Mouse (Mus musculus): ENCODE data around the gene Tgm1. TPM values are rescaled to one million over a fixed set of nuclear protein-coding genes. Genes with fewer than 3 reads are reported as not detected.

The Tgm1 gene
- polyA plus RNA-seq, 1 experiment from 2014 or later, result 1.1 TPM

GRCm38 (mm10) chr14:55747051-55747847, 33.5 kb upstream of the Tgm1 start:
- no peaks in the 10 kb centered on the region for H3K4me1 ChIP-seq (ENCODE audit: control insufficient read depth, insufficient read depth, low read length)
- no peak overlapping the region for H3K4me2 ChIP-seq (ENCODE audit: low read depth, low read length)
- 92% methylated on average over 10 of the region's 10 CpGs for WGBS
- peaks cover 4% of the 10 kb centered on the region for H3K36me3 ChIP-seq (replicated peaks; ENCODE audit: control insufficient read depth, insufficient read depth, low read depth, low read length)
- H3K9me3 ChIP-seq (replicated peaks; ENCODE audit: control insufficient read depth, low read length), result no peaks in the 10 kb centered on the region
- no peak overlapping the region for H3K27ac ChIP-seq (replicated peaks; ENCODE audit: low read depth, low read length)
- H3K27me3 ChIP-seq (ENCODE audit: control insufficient read depth, insufficient read depth, low read length), result no peaks in the 10 kb centered on the region
- no peak overlapping the region for H3K4me3 ChIP-seq (ENCODE audit: low read depth, low read length)
- no peak for DNase-seq (ENCODE audit: low spot score)
- ATAC-seq (replicated peaks; ENCODE audit: insufficient number of reproducible peaks, low FRiP score, low TSS enrichment, low read depth), result no peak
- no peak overlapping the region for H3K9ac ChIP-seq (replicated peaks; ENCODE audit: low read length)

- Histone ChIP-seq H3K9me3 (replicated peaks; ENCODE audit: control insufficient read depth, low read length) (no peaks in the 10 kb centered on the region), H3K9ac (replicated peaks; ENCODE audit: low read length) (peak overlapping the region; percentile 85), H3K4me3 (ENCODE audit: low read depth, low read length) (peak overlapping the region; percentile 97), H3K4me2 (ENCODE audit: low read depth, low read length) (peak overlapping the region; percentile 89), H3K4me1 (ENCODE audit: control insufficient read depth, insufficient read depth, low read length) (no peaks in the 10 kb centered on the region), H3K36me3 (replicated peaks; ENCODE audit: control insufficient read depth, insufficient read depth, low read depth, low read length) (no peaks in the 10 kb centered on the region), H3K27me3 (ENCODE audit: control insufficient read depth, insufficient read depth, low read length) (no peaks in the 10 kb centered on the region), H3K27ac (replicated peaks; ENCODE audit: low read depth, low read length) (no peak overlapping the region)
- WGBS, result under 1% methylated on average over 31 of the region's 31 CpGs
- ATAC-seq (replicated peaks; ENCODE audit: insufficient number of reproducible peaks, low FRiP score, low TSS enrichment, low read depth), result no peak; the same call in 1 of the 2 replicates
- no peak for DNase-seq (ENCODE audit: low spot score)
Observed at GRCm38 (mm10) chr14:55745861-55746237, 32.1 kb upstream of the Tgm1 start.

GRCm38 (mm10) chr14:55745180-55745860, 31.6 kb upstream of the Tgm1 start, which contains the start of the genes Dhrs1 and Nop9:
TSS of gene Dhrs1 (minus strand) at chr14:55745690.
TSS of gene Nop9 (plus strand) at chr14:55745693.
- Histone ChIP-seq H3K9me3 (replicated peaks; ENCODE audit: control insufficient read depth, low read length) (no peaks in the 10 kb centered on the region), H3K9ac (replicated peaks; ENCODE audit: low read length) (peak within 1 kb of the TSS; percentile 85), H3K4me2 (ENCODE audit: low read depth, low read length) (peak within 1 kb of the TSS; percentile 89), H3K27ac (replicated peaks; ENCODE audit: low read depth, low read length) (no peak within 1 kb of the TSS), H3K36me3 (replicated peaks; ENCODE audit: control insufficient read depth, insufficient read depth, low read depth, low read length) (no peaks in the 10 kb centered on the region), H3K4me1 (ENCODE audit: control insufficient read depth, insufficient read depth, low read length) (no peaks in the 10 kb centered on the region), H3K4me3 (ENCODE audit: low read depth, low read length) (peak within 1 kb of the TSS; percentile 97), H3K27me3 (ENCODE audit: control insufficient read depth, insufficient read depth, low read length) (no peaks in the 10 kb centered on the region)
- ATAC-seq (replicated peaks; ENCODE audit: insufficient number of reproducible peaks, low FRiP score, low TSS enrichment, low read depth) (peak; percentile 68), DNase-seq (ENCODE audit: low spot score) (peak; percentile 88)
- WGBS, result 2% methylated on average over 36 of the region's 48 CpGs

GRCm38 (mm10) chr14:55743711-55744110, 30.0 kb upstream of the Tgm1 start:
- WGBS, result 17% methylated on average over 10 of the region's 10 CpGs
- H3K27me3 ChIP-seq (ENCODE audit: control insufficient read depth, insufficient read depth, low read length), result no peaks in the 10 kb centered on the region
- no peaks in the 10 kb centered on the region for H3K9me3 ChIP-seq (replicated peaks; ENCODE audit: control insufficient read depth, low read length)
- no peak overlapping the region for H3K27ac ChIP-seq (replicated peaks; ENCODE audit: low read depth, low read length)
- no peaks in the 10 kb centered on the region for H3K4me1 ChIP-seq (ENCODE audit: control insufficient read depth, insufficient read depth, low read length)
- no peaks in the 10 kb centered on the region; the same call in 1 of the 2 replicates for H3K36me3 ChIP-seq (replicated peaks; ENCODE audit: control insufficient read depth, insufficient read depth, low read depth, low read length)
- DNase-seq (ENCODE audit: low spot score) (peak; percentile 91), ATAC-seq (replicated peaks; ENCODE audit: insufficient number of reproducible peaks, low FRiP score, low TSS enrichment, low read depth) (0 out of 2 replicates have a peak, but pooled peaks have one; percentile 30)
- no peak overlapping the region; the same call in 1 of the 2 replicates for H3K9ac ChIP-seq (replicated peaks; ENCODE audit: low read length)
- H3K4me2 ChIP-seq (ENCODE audit: low read depth, low read length), result no peak overlapping the region
- H3K4me3 ChIP-seq (ENCODE audit: low read depth, low read length), result no peak overlapping the region

GRCm38 (mm10) chr14:55737086-55737687, 23.5 kb upstream of the Tgm1 start:
- Histone ChIP-seq H3K4me1 (ENCODE audit: control insufficient read depth, insufficient read depth, low read length) (no peaks in the 10 kb centered on the region), H3K4me3 (ENCODE audit: low read depth, low read length) (no peak overlapping the region), H3K4me2 (ENCODE audit: low read depth, low read length) (no peak overlapping the region), H3K9me3 (replicated peaks; ENCODE audit: control insufficient read depth, low read length) (no peaks in the 10 kb centered on the region), H3K36me3 (replicated peaks; ENCODE audit: control insufficient read depth, insufficient read depth, low read depth, low read length) (no peaks in the 10 kb centered on the region; the same call in 1 of the 2 replicates), H3K9ac (replicated peaks; ENCODE audit: low read length) (no peak overlapping the region), H3K27ac (replicated peaks; ENCODE audit: low read depth, low read length) (no peak overlapping the region), H3K27me3 (ENCODE audit: control insufficient read depth, insufficient read depth, low read length) (no peaks in the 10 kb centered on the region)
- 82% methylated on average over 9 of the region's 9 CpGs for WGBS
- no peak for DNase-seq (ENCODE audit: low spot score)
- no peak for ATAC-seq (replicated peaks; ENCODE audit: insufficient number of reproducible peaks, low FRiP score, low TSS enrichment, low read depth)

- no peak overlapping the region for H3K27ac ChIP-seq (replicated peaks; ENCODE audit: low read depth, low read length)
Observed at GRCm38 (mm10) chr14:55735758-55736157, 22.0 kb upstream of the Tgm1 start.

GRCm38 (mm10) chr14:55735334-55735733, 21.6 kb upstream of the Tgm1 start:
- DNase-seq (ENCODE audit: low spot score) (no peak), ATAC-seq (replicated peaks; ENCODE audit: insufficient number of reproducible peaks, low FRiP score, low TSS enrichment, low read depth) (no peak)
- no peak overlapping the region for H3K4me3 ChIP-seq (ENCODE audit: low read depth, low read length)
- H3K4me2 ChIP-seq (ENCODE audit: low read depth, low read length), result no peak overlapping the region
- H3K27ac ChIP-seq (replicated peaks; ENCODE audit: low read depth, low read length), result no peak overlapping the region
- WGBS, result 68% methylated on average over 3 of the region's 3 CpGs
- H3K27me3 ChIP-seq (ENCODE audit: control insufficient read depth, insufficient read depth, low read length), result no peaks in the 10 kb centered on the region
- H3K36me3 ChIP-seq (replicated peaks; ENCODE audit: control insufficient read depth, insufficient read depth, low read depth, low read length), result no peaks in the 10 kb centered on the region; the same call in 1 of the 2 replicates
- no peaks in the 10 kb centered on the region for H3K4me1 ChIP-seq (ENCODE audit: control insufficient read depth, insufficient read depth, low read length)
- no peaks in the 10 kb centered on the region for H3K9me3 ChIP-seq (replicated peaks; ENCODE audit: control insufficient read depth, low read length)
- H3K9ac ChIP-seq (replicated peaks; ENCODE audit: low read length), result no peak overlapping the region

More at GRCm38 (mm10) chr14:55735758-55736157, 22.0 kb upstream of the Tgm1 start:
- H3K4me2 ChIP-seq (ENCODE audit: low read depth, low read length), result no peak overlapping the region
- DNase-seq (ENCODE audit: low spot score) (no peak), ATAC-seq (replicated peaks; ENCODE audit: insufficient number of reproducible peaks, low FRiP score, low TSS enrichment, low read depth) (no peak)
- H3K27me3 ChIP-seq (ENCODE audit: control insufficient read depth, insufficient read depth, low read length), result no peaks in the 10 kb centered on the region
- 80% methylated on average over 4 of the region's 4 CpGs for WGBS
- no peaks in the 10 kb centered on the region for H3K4me1 ChIP-seq (ENCODE audit: control insufficient read depth, insufficient read depth, low read length)
- no peaks in the 10 kb centered on the region; the same call in 1 of the 2 replicates for H3K36me3 ChIP-seq (replicated peaks; ENCODE audit: control insufficient read depth, insufficient read depth, low read depth, low read length)
- no peaks in the 10 kb centered on the region for H3K9me3 ChIP-seq (replicated peaks; ENCODE audit: control insufficient read depth, low read length)
- H3K4me3 ChIP-seq (ENCODE audit: low read depth, low read length), result no peak overlapping the region
- H3K9ac ChIP-seq (replicated peaks; ENCODE audit: low read length), result no peak overlapping the region

Measured in embryonic facial prominence, embryonic 11.5 days (tissue).